Mouse (Mus musculus) T-helper 17 cell (primary cell): ENCODE results near the gene Mipol1.

Experiments
- in situ Hi-C, 2 experiments: fragments of 300-600 bp; cut with MboI, MseI; formaldehyde crosslinking; loops; 1 replicate in 1 of 2; 2 replicates in 1 of 2; pipeline ENCODE4 v1.15.1; 2025; ENCODE audit warnings: high pct_unique_total_duplicates in 2 of 2

The Mipol1 gene

GRCm38 (mm10) chr12:57231085-57231875 lies 1.1 kb downstream of the Mipol1 start:
- in situ Hi-C loops = no loop called here

- in situ Hi-C loops = no loop called here
These were observed 3.2 kb downstream of the Mipol1 start for GRCm38 (mm10) chr12:57233386-57233785.

GRCm38 (mm10) chr12:57243671-57244495 lies 13.7 kb downstream of the Mipol1 start:
- in situ Hi-C loops = loop anchor here in 1 of 2 experiments (10.0 kb wide), 1 partner anchor 1971 kb away; the partner anchor contains the start of gene Fbxo33

GRCm38 (mm10) chr12:57258572-57258971 lies 28.3 kb downstream of the Mipol1 start:
- in situ Hi-C loops = loop anchor here (25.0 kb wide), 2 partner anchors 279 to 1679 kb away; partner anchors contain the start of gene Foxa1 (in 1 of the 2)

GRCm38 (mm10) chr12:57275456-57275855 lies 45.2 kb downstream of the Mipol1 start:
- in situ Hi-C loops = loop anchor here in 1 of 2 experiments (25.0 kb wide), 1 partner anchor 512 kb away; no protein-coding TSS in a partner anchor

GRCm38 (mm10) chr12:57281155-57282114 lies 51.2 kb downstream of the Mipol1 start:
- in situ Hi-C loops = loop anchor here (10.0 to 25.0 kb wide), 2 partner anchors 253 to 506 kb away; no protein-coding TSS in a partner anchor

- in situ Hi-C loops = loop anchor here (10.0 to 25.0 kb wide), 2 partner anchors 249 to 502 kb away; no protein-coding TSS in a partner anchor
These were observed 55.3 kb downstream of the Mipol1 start for GRCm38 (mm10) chr12:57285303-57286059.

- in situ Hi-C loops = no loop called here
These were observed 77.1 kb downstream of the Mipol1 start for GRCm38 (mm10) chr12:57307337-57307736.

GRCm38 (mm10) chr12:57307748-57308147 lies 77.5 kb downstream of the Mipol1 start:
- in situ Hi-C loops = no loop called here

GRCm38 (mm10) chr12:57339053-57339452 lies 108.8 kb downstream of the Mipol1 start:
- in situ Hi-C loops = no loop called here

GRCm38 (mm10) chr12:57340111-57340510 lies 109.9 kb downstream of the Mipol1 start:
- in situ Hi-C loops = no loop called here

GRCm38 (mm10) chr12:57362732-57363131 lies 132.5 kb downstream of the Mipol1 start:
- in situ Hi-C loops = no loop called here

GRCm38 (mm10) chr12:57364027-57364426 lies 133.8 kb downstream of the Mipol1 start:
- in situ Hi-C loops = no loop called here

- in situ Hi-C loops = no loop called here
These were observed 141.7 kb downstream of the Mipol1 start for GRCm38 (mm10) chr12:57371790-57372547.

GRCm38 (mm10) chr12:57382797-57383196 lies 152.6 kb downstream of the Mipol1 start:
- in situ Hi-C loops = no loop called here

GRCm38 (mm10) chr12:57387588-57388292 lies 157.5 kb downstream of the Mipol1 start:
- in situ Hi-C loops = no loop called here

- in situ Hi-C loops = no loop called here
These were observed 169.3 kb downstream of the Mipol1 start for GRCm38 (mm10) chr12:57399547-57399946.

GRCm38 (mm10) chr12:57400186-57400585 lies 170.0 kb downstream of the Mipol1 start:
- in situ Hi-C loops = no loop called here

GRCm38 (mm10) chr12:57401126-57401525 lies 170.9 kb downstream of the Mipol1 start:
- in situ Hi-C loops = no loop called here
